Mouse (Mus musculus): ENCODE measurements around the gene Lmntd2.

GRCm38 (mm10) chr7:141193348-141193856 is 20.5 kb downstream of the Lmntd2 start:
- TF ChIP-seq POLR2A (IDR thresholded peaks at IDR 0.05; ENCODE audit: insufficient read length, low read depth): no peak
- no peak for TF ChIP-seq MYOG (IDR thresholded peaks at IDR 0.05; ENCODE audit: control insufficient read depth in 1 of 3, insufficient read depth in 1 of 3, insufficient read length in 2 of 3, low read depth in 2 of 3)
- TF ChIP-seq MYOD1 (IDR thresholded peaks at IDR 0.05; ENCODE audit: control insufficient read depth in 1 of 3, insufficient read length in 2 of 3, low read depth in 2 of 3): peak in 1 of 3 experiments; percentile 11
- TF ChIP-seq TCF3 (IDR thresholded peaks at IDR 0.05; ENCODE audit: insufficient read length, low read depth): no peak
- no peak for TF ChIP-seq E2F4 (IDR thresholded peaks at IDR 0.05; ENCODE audit: insufficient read depth)
- no peak for TF ChIP-seq USF1 (IDR thresholded peaks at IDR 0.05; ENCODE audit: low read depth)
- TF ChIP-seq TCF12 (IDR thresholded peaks at IDR 0.05; ENCODE audit: insufficient read depth, poor library complexity, severe bottlenecking): no peak
